Mouse (Mus musculus): Measurements from ENCODE around the gene Tnfsf18.

DNA sequence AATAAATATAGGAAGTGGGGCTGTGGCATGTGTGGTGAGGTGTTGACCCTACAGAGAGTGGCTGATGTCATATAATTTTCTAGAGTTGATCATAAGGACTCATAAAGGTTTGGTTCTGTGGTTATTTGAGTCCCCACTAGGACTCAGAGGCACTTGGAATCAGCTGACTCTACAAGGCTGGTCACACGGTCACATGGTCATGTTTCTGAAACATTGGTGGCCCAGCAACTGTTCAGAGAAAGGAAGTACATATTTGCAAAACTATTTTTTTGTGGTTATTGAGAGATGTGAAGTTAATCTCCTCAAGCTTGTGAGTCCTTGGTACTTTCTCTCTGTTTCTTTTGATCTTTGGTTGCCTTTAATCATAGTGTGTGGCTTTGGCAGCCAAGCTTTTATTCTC lies 14.6 kb upstream of the Tnfsf18 start:
- TF ChIP-seq CTCF (IDR thresholded peaks at IDR 0.05; ENCODE audit: low read depth) (no peak), EP300 (IDR thresholded peaks at IDR 0.05; ENCODE audit: low read depth) (no peak)
